Mouse (Mus musculus) kidney, postnatal 10 days (tissue): Measurements from ENCODE around the gene Kcnj11.

Source experiments
- DNase-seq: peaks from one replicate; pipeline ENCODE4 v3.0.0; 2021; ENCODE audit warnings: mixed read lengths

Gene Kcnj11

GRCm38 (mm10) chr7:46045882-46046281 is 54.7 kb downstream of the Kcnj11 start:
- no peak for DNase-seq

- no peak for DNase-seq
Observed at GRCm38 (mm10) chr7:46044106-46044505, 56.5 kb downstream of the Kcnj11 start.
